Mouse (Mus musculus): ENCODE measurements around the gene Abca2.

- TF ChIP-seq CTCF (IDR thresholded peaks at IDR 0.05; ENCODE audit: extremely low read depth, insufficient read depth, insufficient read length, insufficient replicate concordance), result no peak
- no peak for TF ChIP-seq POLR2A (IDR thresholded peaks at IDR 0.05; ENCODE audit: low read depth, low read length)
Observed at GRCm38 (mm10) chr2:25403994-25404393, 24.5 kb upstream of the Abca2 start.

Measured in spleen, adult 2 months (tissue).